In genomic region chr8:3330662-3331061, GRCm38 (mm10) we compare ENCODE assay signal across 8 mouse cellular contexts. TPM values are rescaled to one million over a fixed set of nuclear protein-coding genes. Genes with fewer than 3 reads are reported as not detected.
DNase-seq lines count a peak whose midpoint lies in the region; ATAC-seq lines count a peak whose summit lies in the region.

No protein-coding gene starts in this region.

- 0 out of 2 replicates have a peak, but pooled peaks have one; percentile 61 for ATAC-seq in monocyte, adult 5-6 weeks (replicated peaks; ENCODE audit: insufficient number of reproducible peaks, low FRiP score, low TSS enrichment, poor library complexity, severe bottlenecking)

- peak; percentile 23 to 43 for DNase-seq in adrenal gland, adult 18-20 months (ENCODE audit: low spot score in 2 of 2)
- no peak for DNase-seq in adrenal gland, adult 8-10 months
- DNase-seq in ovary, postnatal 14 days (ENCODE audit: low spot score), result peak; percentile 49
- no peak for DNase-seq in ovary, postnatal 36 days (ENCODE audit: low spot score)
- peak; percentile 57 for DNase-seq in c-Kit-positive CD71-positive TER-119-positive erythroid progenitor cells, embryonic 14.5 days (ENCODE audit: low spot score)
- peak; percentile 65 for DNase-seq in forelimb bud, embryonic 11.5 days (ENCODE audit: low read depth, low spot score)
- DNase-seq in left cerebral cortex, adult 18-20 months (ENCODE audit: low spot score in 2 of 2), result peak; percentile 41 to 54

RNA-seq across cellular contexts. Expression of gene A430078G23Rik, which starts 22.6 kb away (rescaled TPM):
- total RNA-seq in adrenal gland, adult 18-20 months (2021), result under 1 TPM in 1 of 2 experiments, not detected in 1; 0.38 TPM
- under 1 TPM; 0.23 to 0.83 (median 0.28) TPM for total RNA-seq in adrenal gland, adult 8-10 months (2022)
- not detected for total RNA-seq in left cerebral cortex, adult 18-20 months (2021)
- total RNA-seq in monocyte, adult 5-6 weeks (2017), result 62.9 to 119 TPM (median 81.1 TPM) in 3 replicates

RNA-seq across cellular contexts. Expression of gene Insr, which starts 51.2 kb away (rescaled TPM):
- total RNA-seq in adrenal gland, adult 18-20 months (2021), result 100 to 1,000 TPM; 121 to 156 TPM
- 100 to 1,000 TPM; 139 to 174 (median 151) TPM for total RNA-seq in adrenal gland, adult 8-10 months (2022)
- 10 to 100 TPM; 41.3 to 41.5 TPM for total RNA-seq in left cerebral cortex, adult 18-20 months (2021)
- 11.7 to 14.2 TPM (median 12.6 TPM) in 3 replicates for total RNA-seq in monocyte, adult 5-6 weeks (2017)

Comparison
In these comparisons a context has a peak if more than half of its experiments do, and no peak if none do; other contexts are left out.
1. DNase-seq: peak in adrenal gland, adult 18-20 months (2 of 2), ovary, postnatal 14 days (single experiment), c-Kit-positive CD71-positive TER-119-positive erythroid progenitor cells, embryonic 14.5 days (single experiment), forelimb bud, embryonic 11.5 days (single experiment) and left cerebral cortex, adult 18-20 months (2 of 2); none in adrenal gland, adult 8-10 months (single experiment) and ovary, postnatal 36 days (single experiment).
2. RNA of gene A430078G23Rik, which starts 22.6 kb away (total RNA-seq): 62.9 to 119 TPM in monocyte, adult 5-6 weeks; 0.38 TPM in adrenal gland, adult 18-20 months, 0.23 to 0.83 TPM in adrenal gland, adult 8-10 months and not detected in left cerebral cortex, adult 18-20 months; every median in the first group is over 10 times any median in the second.